Mouse (Mus musculus) induced T-regulatory cell, adult 2 months (primary cell): Measurements from ENCODE around the gene Aldh9a1.
"Not testable (repeated sequence)": the region's sequence is repeated elsewhere in the genome, so short reads cannot be mapped to it uniquely, and the experiment has no call there.

Experiments
- DNase-seq: peaks from one replicate; pipeline ENCODE4 v3.0.0-alpha.2; 2012; ENCODE audit warnings: low read depth

Gene Aldh9a1

GRCm38 (mm10) chr1:167349815-167350596, at the start of gene Aldh9a1:
Gene Aldh9a1, plus strand, starts transcription at chr1:167349991.
- peak; percentile 91 for DNase-seq

- DNase-seq, result no peak
Measured at GRCm38 (mm10) chr1:167300122-167300521, 49.7 kb upstream of the Aldh9a1 start.

DNA sequence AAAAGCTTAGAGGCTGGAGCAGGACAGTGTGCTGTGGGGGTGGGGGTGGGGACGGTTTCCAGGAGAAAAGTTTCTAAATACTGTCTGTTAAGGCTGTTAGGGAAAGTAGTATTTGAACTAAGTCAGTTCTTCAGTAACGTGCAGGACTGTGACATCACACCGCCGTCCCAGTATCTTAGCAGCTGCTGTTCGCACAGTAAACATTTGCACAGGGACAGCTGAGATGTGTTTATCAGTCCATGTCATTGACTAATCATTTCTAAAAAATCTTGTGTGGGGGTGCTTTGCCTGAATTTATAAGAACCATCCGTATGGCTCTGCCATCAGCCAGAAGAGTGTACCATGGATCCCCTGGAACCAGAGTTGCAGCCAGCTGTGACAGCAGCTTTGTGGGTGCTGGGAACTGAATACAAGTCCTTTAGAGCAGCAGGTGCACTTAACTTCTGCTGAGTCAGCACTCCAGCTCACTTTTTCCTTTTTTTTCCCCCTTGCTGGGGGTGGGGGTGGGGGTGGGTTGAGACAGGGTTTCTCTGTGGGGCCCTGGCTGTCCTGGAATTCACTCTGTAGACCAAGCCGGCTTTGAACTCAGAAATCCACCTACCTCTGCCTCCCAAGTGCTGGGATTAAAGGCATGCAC, 44.2 kb upstream of the Aldh9a1 start:
- DNase-seq, result no peak

GRCm38 (mm10) chr1:167306451-167307240, 43.1 kb upstream of the Aldh9a1 start:
- peak; percentile 83 for DNase-seq

GRCm38 (mm10) chr1:167307674-167308073, 42.1 kb upstream of the Aldh9a1 start:
- peak; percentile 41 for DNase-seq

DNA sequence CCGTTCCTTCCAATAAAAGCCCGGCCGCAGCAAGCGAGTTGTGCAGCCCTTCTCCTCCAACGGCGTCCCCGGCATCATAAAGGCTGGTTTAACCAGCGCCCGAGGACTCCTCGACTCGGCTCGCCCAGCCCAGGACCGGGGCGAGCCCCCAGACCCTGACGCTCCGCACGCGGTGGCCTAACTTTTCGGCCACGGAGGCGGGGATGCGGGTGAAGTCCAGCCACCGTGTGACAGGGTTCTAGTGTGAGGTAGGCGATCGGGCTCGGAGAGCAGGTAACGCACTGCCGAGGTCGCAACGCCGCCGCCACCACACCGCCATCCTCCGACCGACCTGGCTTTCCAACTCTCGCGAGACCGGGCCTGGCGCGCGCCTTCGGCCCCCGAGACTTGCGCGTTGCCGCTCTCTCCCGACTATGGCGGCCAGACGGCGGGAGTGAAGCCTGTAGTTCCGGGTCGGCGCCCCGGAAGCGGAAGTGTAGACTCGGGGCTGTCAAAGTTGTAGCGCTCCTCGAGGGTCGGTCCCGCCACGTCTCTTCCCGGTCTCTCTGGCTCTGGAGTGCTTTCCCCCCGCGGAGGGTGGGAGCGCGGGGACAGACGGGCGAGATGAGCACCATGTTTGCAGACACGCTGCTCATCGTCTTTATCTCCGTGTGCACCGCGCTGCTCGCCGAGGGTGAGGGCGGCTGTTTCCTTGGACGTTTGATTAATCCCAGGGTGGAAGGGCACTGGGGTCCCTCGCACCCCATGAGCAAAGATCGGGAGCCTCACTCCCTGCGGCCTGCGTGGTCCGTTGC, 41.3 kb upstream of the Aldh9a1 start, which contains the start of gene Tmco1:
TSS of gene Tmco1 (plus strand) at position 118 of the 794 bp plus-strand sequence.
- peak; percentile 99 for DNase-seq

- DNase-seq, result no peak
Measured at GRCm38 (mm10) chr1:167312367-167312766, 37.4 kb upstream of the Aldh9a1 start.

DNA sequence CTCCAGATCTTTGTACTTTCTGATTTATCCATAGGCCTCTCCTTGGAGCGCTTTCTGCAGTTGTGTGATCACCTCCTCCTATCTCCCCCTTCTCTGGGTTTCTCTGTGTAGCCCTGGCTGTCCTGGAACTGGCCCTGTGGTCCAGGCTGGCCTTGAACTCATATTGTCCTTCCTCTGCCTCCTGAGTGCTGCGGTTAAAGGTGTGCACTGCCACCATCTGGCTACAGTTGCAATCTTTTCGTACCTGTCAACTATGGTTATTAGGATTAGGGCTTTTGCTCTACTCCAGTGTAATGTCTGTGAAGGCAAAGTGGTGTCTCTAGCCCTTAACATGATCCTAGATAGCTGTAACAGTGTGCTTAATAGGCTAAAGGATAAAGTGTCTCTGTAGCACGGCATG, 36.6 kb upstream of the Aldh9a1 start:
- DNase-seq, result no peak

- DNase-seq, result no peak
Measured at GRCm38 (mm10) chr1:167321691-167322090, 28.1 kb upstream of the Aldh9a1 start.

DNA sequence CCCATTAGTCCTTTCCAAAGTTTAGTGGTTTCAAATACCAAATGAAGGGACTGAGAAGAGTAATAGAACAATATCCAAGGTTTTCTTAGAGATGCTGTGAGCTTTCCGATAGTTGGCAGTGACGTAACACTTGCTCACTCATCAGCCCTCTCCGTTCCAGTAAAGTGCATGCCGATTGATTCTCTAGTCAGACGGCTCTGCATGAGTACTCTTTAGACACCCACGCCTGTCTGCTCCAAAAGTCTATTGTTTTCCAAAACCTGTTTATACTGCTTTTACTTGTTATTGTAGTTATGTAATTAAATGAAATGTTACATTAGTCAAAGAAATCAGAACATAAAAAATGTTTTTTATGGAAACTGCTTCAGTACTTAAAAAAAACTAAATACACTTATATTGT, 21.0 kb upstream of the Aldh9a1 start:
- DNase-seq, result no peak

- no peak for DNase-seq
Measured at GRCm38 (mm10) chr1:167331106-167331505, 18.7 kb upstream of the Aldh9a1 start.

DNA sequence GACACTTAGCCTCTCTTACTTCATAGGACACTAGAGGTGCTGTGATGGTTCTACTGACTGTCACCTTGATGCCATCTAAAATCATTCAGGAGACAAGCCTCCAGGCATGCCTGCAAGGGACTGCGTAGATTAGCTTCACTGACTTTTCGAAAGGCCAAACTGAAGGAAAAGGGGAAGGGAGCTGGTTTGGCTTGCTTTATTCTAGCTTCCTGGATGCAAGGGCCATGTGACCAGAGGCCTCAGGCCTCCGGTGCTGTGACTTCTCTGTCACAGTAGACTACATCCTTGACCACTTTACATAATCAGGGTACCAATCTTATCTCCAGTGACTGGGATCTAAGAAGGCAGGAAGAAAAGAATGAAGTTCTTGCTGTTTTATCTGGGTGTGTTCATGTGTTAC, 13.4 kb upstream of the Aldh9a1 start:
- no peak for DNase-seq

DNA sequence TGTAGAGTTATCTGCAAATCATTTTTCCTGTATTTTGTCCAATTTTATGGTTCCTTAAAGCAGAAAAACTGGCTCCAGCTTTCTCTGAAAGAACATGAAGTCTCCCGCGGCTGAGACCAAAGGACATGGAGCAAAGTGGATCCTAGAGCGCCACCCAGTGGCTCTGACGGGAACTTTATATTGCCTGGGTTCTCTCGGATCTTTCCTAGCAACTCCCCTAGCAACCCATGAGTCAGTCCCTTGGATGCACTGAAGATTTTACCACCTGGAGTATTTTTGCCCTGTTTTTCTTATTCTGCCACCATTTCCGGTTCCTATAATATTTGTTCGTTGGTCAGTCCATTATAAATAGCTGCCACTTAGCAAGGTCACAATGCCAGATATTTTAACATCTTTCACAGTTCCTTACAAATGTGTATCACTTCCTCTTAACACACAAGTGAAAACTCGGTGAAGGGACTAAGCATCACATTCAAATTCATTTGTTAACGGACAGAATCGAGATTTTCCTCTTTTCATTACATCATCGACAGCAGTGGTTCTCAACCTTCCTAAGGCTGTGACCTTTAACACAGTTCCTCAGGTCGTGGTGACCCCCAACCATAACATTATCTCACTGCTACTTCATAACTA, 12.2 kb upstream of the Aldh9a1 start:
- DNase-seq, result peak; percentile 92

- DNase-seq, result no peak
Measured at GRCm38 (mm10) chr1:167339177-167339781, 10.5 kb upstream of the Aldh9a1 start.

- peak; percentile 37 for DNase-seq
Measured at GRCm38 (mm10) chr1:167340111-167340787, 9.5 kb upstream of the Aldh9a1 start.

DNA sequence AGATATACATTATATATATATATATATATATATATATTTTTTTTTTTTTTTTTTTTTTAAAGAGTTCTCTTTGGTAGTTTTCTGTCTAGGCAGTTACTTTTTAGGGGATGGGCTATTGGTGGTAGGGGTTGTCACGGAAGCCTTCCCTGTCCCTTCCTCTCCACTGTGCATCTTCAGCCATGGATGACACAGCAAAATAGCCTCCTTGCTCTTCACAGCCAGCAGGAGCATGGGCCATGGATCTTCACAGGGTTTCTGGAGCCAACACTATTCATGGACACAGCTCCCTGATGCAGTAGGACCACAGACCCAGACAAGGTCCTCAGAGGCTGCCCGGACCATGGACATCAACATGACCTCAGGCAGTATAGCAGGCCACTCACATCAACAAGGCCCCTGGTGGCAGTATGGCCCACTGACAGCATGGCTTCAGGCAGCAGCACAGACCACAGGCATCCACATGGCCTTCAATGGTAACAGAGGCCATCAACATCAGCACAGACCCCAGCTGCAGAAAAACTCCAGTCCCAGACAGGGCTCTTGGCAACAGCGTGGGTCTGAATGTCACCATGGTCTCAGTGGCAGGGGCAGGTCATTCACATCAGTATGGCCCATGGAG, 8.8 kb upstream of the Aldh9a1 start:
- DNase-seq, result no peak

DNA sequence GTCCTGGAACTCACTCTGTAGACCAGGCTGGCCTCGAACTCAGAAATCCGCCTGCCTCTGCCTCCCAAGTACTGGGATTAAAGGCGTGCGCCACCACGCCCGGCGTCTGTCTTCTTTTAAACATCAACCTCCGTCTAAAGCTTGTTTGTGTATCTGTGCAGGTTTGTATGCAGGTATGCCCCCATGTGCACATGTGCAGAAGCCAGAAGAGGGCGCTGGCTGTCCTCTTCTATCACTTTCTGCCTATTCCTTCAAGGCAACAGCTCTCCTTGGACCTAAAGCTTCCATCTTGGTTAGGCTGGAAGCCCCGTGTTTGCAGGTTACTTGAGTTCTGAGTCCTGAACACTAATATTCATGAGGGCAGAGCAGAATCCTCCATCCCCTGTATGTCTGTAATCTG, 7.0 kb upstream of the Aldh9a1 start:
- no peak for DNase-seq

- not testable (repeated sequence) for DNase-seq
Measured at GRCm38 (mm10) chr1:167345994-167346520, 3.7 kb upstream of the Aldh9a1 start.

GRCm38 (mm10) chr1:167349206-167349605, 585 bp upstream of the Aldh9a1 start:
- DNase-seq, result not testable (repeated sequence)
